Mouse (Mus musculus) hindbrain, embryonic 12.5 days (tissue): ENCODE measurements around the gene Lyl1. TPM values are rescaled to one million over a fixed set of nuclear protein-coding genes. Genes with fewer than 3 reads are reported as not detected.

ENCODE experiments used
- ATAC-seq: fragments of 200-750 bp; cut with Nextera tagmentation; 2 replicates; pipeline ENCODE4 v1.8.0; 2017; ENCODE audit warnings: moderate TSS enrichment; ENCODE audit not compliant: low FRiP score
- H3K27ac ChIP-seq: fragments of 300-500 bp; sonication (generic); 2 replicates; pipeline ENCODE4 v1.5.1; 2016; ENCODE audit warnings: mild to moderate bottlenecking
- H3K27me3 ChIP-seq: fragments of 300-500 bp; sonication (generic); 2 replicates; pipeline ENCODE4 v1.6.1; 2016; ENCODE audit warnings: mild to moderate bottlenecking
- H3K36me3 ChIP-seq: fragments of 300-500 bp; sonication (generic); 2 replicates; pipeline ENCODE4 v1.6.1; 2016; ENCODE audit warnings: mild to moderate bottlenecking
- H3K4me1 ChIP-seq: fragments of 300-500 bp; sonication (generic); 2 replicates; pipeline ENCODE4 v1.6.1; 2016
- H3K4me2 ChIP-seq: fragments of 300-500 bp; sonication (generic); replicated peaks from 2 replicates; pipeline ENCODE4 v1.6.1; 2016; ENCODE audit warnings: mild to moderate bottlenecking
- H3K4me3 ChIP-seq: fragments of 300-500 bp; sonication (generic); 2 replicates; pipeline ENCODE4 v1.5.1; 2016; ENCODE audit warnings: mild to moderate bottlenecking
- H3K9ac ChIP-seq: fragments of 300-500 bp; sonication (generic); 2 replicates; pipeline ENCODE4 v1.6.1; 2016; ENCODE audit warnings: mild to moderate bottlenecking, moderate library complexity
- H3K9me3 ChIP-seq: fragments of 300-500 bp; sonication (generic); replicated peaks from 2 replicates; pipeline ENCODE4 v1.6.1; 2016; ENCODE audit warnings: mild to moderate bottlenecking
- WGBS: fragments of 180-500 bp; shearing (Covaris S2); methylation state at CpG from one replicate; pipeline ENCODE4 v1.1.7; 2016; 5-methylcytosine and 5-hydroxymethylcytosine counted together
- polyA plus RNA-seq: library from polyadenylated mRNA; unstranded; fragments of >200 nt; fragmentation: Nextera tagmentation; extraction: Ambion mirVana; gene quantifications from 2 replicates; pipeline ENCODE4 v1.2.1, GENCODE M21; 2016

Lyl1 gene
- polyA plus RNA-seq: 4.6 and 4.9 TPM in 2 replicates

- peak within 1 kb of the TSS; percentile 4 for H3K4me3 ChIP-seq
- peaks cover 58% of the 10 kb centered on the region for H3K27me3 ChIP-seq
- H3K36me3 ChIP-seq: peaks cover 34% of the 10 kb centered on the region
- H3K9ac ChIP-seq: peak within 1 kb of the TSS; percentile 29; the same call in 1 of the 2 replicates
- peaks cover 28% of the 10 kb centered on the region for H3K4me1 ChIP-seq
- H3K9me3 ChIP-seq: no peaks in the 10 kb centered on the region
- peak within 1 kb of the TSS; percentile 22; the same call in 1 of the 2 replicates for H3K4me2 ChIP-seq
- 0 out of 2 replicates have a peak within 1 kb of the TSS, but pooled peaks have one; percentile 30 for H3K27ac ChIP-seq
- WGBS: 12% methylated on average over 34 of the region's 34 CpGs
- no peak for ATAC-seq
Measured at GRCm38 (mm10) chr8:84700941-84701911, at the start of gene Lyl1. Gene Lyl1 (plus strand): TSS chr8:84701457.

GRCm38 (mm10) chr8:84653092-84653631, 48.1 kb upstream of the Lyl1 start:
- Histone ChIP-seq H3K27me3 (no peaks in the 10 kb centered on the region), H3K27ac (no peak overlapping the region), H3K9ac (no peak overlapping the region), H3K4me2 (no peak overlapping the region), H3K36me3 (no peaks in the 10 kb centered on the region), H3K4me1 (peaks cover 34% of the 10 kb centered on the region), H3K9me3 (no peaks in the 10 kb centered on the region), H3K4me3 (no peak overlapping the region)
- ATAC-seq: no peak
- 59% methylated on average over 9 of the region's 9 CpGs for WGBS

DNA sequence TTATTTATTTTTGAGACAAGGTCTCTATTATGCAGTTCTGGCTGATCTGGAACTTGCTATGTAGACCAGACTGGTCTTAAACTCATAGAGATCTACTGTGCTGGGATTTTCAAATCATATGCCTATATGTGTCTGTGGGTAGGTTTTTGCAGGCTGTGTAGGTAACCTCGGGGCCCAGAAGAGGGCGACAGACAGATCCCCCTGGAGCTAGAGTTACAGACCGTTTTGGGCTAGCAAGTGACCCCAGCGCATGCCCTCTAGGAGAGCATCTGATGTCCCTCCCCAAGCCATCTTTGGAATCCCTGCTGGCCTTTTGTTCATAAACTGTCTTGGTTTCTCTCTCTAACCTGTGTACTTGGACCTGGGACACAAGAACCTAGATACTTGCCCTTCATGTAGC, 46.7 kb upstream of the Lyl1 start:
- Histone ChIP-seq H3K27ac (peak overlapping the region; percentile 89), H3K4me3 (no peak overlapping the region), H3K27me3 (no peaks in the 10 kb centered on the region), H3K4me1 (peaks cover 35% of the 10 kb centered on the region), H3K4me2 (no peak overlapping the region), H3K36me3 (no peaks in the 10 kb centered on the region), H3K9ac (no peak overlapping the region), H3K9me3 (no peaks in the 10 kb centered on the region)
- no peak for ATAC-seq
- WGBS: 42% methylated on average over 4 of the region's 4 CpGs

DNA sequence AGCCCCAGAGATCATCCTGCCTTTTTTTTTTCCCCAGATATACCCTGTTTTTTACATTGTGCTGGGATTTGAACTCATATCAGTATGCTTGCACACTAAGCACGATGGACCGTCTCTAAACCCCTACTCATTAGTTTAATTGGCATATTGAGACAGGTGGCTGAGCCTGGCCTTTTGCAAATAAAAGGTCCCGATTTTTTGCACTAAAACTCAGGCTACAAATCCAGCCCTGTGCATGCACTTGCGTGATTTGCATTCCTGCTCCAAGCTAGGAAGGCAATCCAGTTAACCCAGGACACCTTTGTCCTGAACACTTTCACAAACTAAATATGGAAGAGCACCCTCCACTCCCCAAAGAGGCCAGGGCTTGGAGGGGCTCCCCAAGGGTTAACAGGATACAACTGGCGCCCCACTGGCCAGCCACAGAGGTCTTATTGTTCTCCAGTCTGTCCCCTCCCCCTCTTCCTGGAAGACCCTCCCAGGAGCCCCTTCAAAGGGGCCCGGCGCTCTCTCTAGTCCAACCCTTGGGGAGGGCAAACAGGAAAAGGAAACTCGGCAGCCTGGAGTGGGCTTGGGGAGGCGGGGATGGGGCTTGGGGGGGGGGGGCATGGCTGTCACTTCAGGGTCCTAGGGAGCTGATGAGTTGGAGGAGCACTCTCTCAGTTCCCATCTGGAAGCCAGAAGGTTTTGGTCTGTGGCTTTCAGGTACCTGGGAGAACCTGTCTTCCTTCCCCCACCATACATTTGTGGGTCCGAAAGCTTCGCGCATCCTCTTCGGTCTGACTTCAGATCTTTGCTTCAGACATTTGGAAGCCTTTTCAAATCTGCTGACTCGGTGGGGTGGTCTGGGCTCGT, 45.7 kb upstream of the Lyl1 start:
- under 1% methylated on average over 15 of the region's 15 CpGs for WGBS
- H3K9ac ChIP-seq: peak overlapping the region; percentile 44
- peak; percentile 86 for ATAC-seq

GRCm38 (mm10) chr8:84656191-84656525, 45.1 kb upstream of the Lyl1 start:
- no peaks in the 10 kb centered on the region for H3K27me3 ChIP-seq
- ATAC-seq: peak; percentile 29; the same call in 1 of the 2 replicates
- no peaks in the 10 kb centered on the region for H3K36me3 ChIP-seq
- peak overlapping the region; percentile 56 for H3K4me2 ChIP-seq
- H3K4me1 ChIP-seq: peaks cover 42% of the 10 kb centered on the region
- peak overlapping the region; percentile 44 for H3K9ac ChIP-seq
- H3K9me3 ChIP-seq: no peaks in the 10 kb centered on the region
- peak overlapping the region; percentile 27 for H3K4me3 ChIP-seq
- H3K27ac ChIP-seq: peak overlapping the region; percentile 89
- WGBS: 0% methylated on average over 10 of the region's 10 CpGs

More for the DNA sequence above, 45.7 kb upstream of the Lyl1 start:
- H3K9me3 ChIP-seq: no peaks in the 10 kb centered on the region
- H3K27me3 ChIP-seq: no peaks in the 10 kb centered on the region
- H3K4me3 ChIP-seq: peak overlapping the region; percentile 27
- peaks cover 39% of the 10 kb centered on the region for H3K4me1 ChIP-seq
- H3K4me2 ChIP-seq: peak overlapping the region; percentile 56
- no peaks in the 10 kb centered on the region for H3K36me3 ChIP-seq
- peak overlapping the region; percentile 89 for H3K27ac ChIP-seq

DNA sequence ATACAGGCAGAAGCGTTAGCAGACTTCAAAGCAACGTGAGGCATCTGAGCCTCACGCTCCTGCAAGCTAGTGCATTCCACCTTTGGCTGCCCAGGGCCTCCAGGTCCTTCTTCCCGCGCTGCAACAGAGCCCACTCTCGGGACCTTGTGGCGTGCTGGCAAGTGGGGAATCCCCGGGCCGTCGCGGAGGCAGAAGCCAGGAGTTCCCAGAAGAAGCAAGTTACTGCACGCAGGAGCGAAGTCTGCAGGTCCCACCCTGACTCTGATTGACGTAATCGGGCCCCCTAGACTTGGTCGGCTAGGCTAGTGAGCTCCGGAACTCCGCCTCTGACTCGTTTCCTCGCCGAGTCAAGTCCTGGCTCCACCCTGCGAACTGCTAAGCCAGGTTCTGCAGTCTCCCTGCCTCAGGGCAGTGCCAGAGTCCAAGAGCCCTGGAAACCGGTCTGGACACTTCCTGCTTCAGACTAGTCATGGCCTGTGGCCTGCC, 44.6 kb upstream of the Lyl1 start:
- peak overlapping the region; percentile 56 for H3K4me2 ChIP-seq
- H3K9ac ChIP-seq: peak overlapping the region; percentile 44
- peak overlapping the region; percentile 89 for H3K27ac ChIP-seq
- peak overlapping the region; percentile 27 for H3K4me3 ChIP-seq
- WGBS: under 1% methylated on average over 23 of the region's 23 CpGs
- peak; percentile 8 for ATAC-seq
- no peaks in the 10 kb centered on the region for H3K36me3 ChIP-seq
- H3K9me3 ChIP-seq: no peaks in the 10 kb centered on the region
- H3K27me3 ChIP-seq: no peaks in the 10 kb centered on the region
- H3K4me1 ChIP-seq: peaks cover 47% of the 10 kb centered on the region

- Histone ChIP-seq H3K4me2 (peak overlapping the region; percentile 56; the same call in 1 of the 2 replicates), H3K36me3 (no peaks in the 10 kb centered on the region), H3K4me1 (peaks cover 50% of the 10 kb centered on the region), H3K27ac (peak overlapping the region; percentile 89), H3K9ac (no peak overlapping the region), H3K4me3 (no peak overlapping the region), H3K27me3 (no peaks in the 10 kb centered on the region), H3K9me3 (no peaks in the 10 kb centered on the region)
- ATAC-seq: no peak
Measured at GRCm38 (mm10) chr8:84657203-84657602, 44.1 kb upstream of the Lyl1 start.

- no peak overlapping the region for H3K9ac ChIP-seq
- 36% methylated on average over 4 of the region's 4 CpGs for whole genome bisulfite sequencing
- H3K36me3 ChIP-seq: no peaks in the 10 kb centered on the region
- peaks cover 50% of the 10 kb centered on the region for H3K4me1 ChIP-seq
- no peaks in the 10 kb centered on the region for H3K9me3 ChIP-seq
- H3K27me3 ChIP-seq: no peaks in the 10 kb centered on the region
- no peak overlapping the region for H3K4me3 ChIP-seq
- no peak overlapping the region for H3K4me2 ChIP-seq
- H3K27ac ChIP-seq: no peak overlapping the region
- no peak for ATAC-seq
Measured at GRCm38 (mm10) chr8:84657680-84658079, 43.6 kb upstream of the Lyl1 start.

DNA sequence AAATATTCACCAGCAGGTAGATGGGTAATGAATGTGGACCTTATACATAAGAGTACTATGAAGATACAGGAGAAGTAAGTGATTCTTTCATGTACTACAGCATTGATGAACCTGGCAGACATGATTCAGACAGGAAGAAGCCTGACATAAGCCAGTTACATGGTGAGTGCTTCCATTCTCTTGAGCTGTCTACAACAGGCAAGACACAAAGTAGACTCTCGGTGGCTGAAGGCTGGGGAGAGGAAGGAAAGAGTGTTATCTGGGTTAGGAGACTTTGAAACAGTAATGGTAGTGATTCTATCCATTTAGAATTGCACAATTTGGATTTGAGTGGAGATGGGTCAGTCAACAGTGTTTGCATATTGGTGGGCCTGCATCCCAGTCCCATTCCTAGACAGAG, 42.3 kb upstream of the Lyl1 start:
- Histone ChIP-seq H3K27ac (no peak overlapping the region), H3K9ac (no peak overlapping the region), H3K4me2 (no peak overlapping the region), H3K27me3 (no peaks in the 10 kb centered on the region), H3K4me3 (no peak overlapping the region), H3K4me1 (peaks cover 59% of the 10 kb centered on the region), H3K36me3 (no peaks in the 10 kb centered on the region), H3K9me3 (no peaks in the 10 kb centered on the region)
- ATAC-seq: no peak
- WGBS: 89% methylated on average over 1 of the region's 1 CpGs

DNA sequence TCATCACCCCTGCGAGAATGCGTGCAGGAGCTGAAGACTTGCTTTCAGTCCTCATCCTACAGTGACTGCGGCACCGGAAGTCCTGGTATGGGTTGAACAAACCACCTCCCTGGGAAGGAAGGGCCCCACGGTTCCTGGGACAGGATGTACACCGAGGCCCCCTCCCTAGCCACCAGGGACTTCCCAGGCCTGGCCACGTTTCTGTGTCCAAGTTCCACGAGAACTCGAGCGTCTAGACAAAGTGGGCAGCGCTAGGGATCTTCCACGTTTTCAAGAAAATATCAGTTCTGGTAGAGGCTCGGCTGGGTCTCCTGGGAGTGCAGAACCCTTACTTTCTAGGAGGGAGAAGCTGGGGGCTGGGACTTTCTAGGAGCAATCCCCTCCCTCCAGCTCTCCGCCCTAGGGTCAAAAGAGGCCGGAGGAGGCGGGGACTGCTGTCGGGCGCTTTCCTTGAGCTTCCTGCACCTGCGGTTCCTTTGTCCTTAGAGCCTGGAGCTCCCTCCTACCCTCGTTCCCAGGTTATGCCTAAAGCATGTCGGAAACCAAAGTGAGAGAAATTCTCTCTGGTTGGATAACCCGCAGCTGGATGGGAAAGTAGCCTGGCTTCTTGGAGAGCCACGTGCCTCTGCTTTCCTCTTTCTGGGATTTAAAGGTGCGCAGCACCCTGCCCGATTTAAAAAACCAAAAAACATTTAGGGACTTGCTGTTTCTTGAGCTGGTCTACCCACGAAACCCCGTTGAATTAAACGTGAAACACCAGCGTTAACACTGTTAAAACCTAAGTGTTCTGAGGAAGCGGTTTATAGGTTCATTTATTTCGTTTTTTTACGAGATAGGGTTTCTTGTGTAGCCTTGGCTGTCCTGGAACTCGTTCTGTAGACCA, 41.1 kb upstream of the Lyl1 start:
- ATAC-seq: no peak
- no peaks in the 10 kb centered on the region for H3K27me3 ChIP-seq
- H3K4me3 ChIP-seq: peak overlapping the region; percentile 62
- H3K9me3 ChIP-seq: no peaks in the 10 kb centered on the region
- peak overlapping the region; percentile 93 for H3K4me2 ChIP-seq
- peaks cover 53% of the 10 kb centered on the region for H3K4me1 ChIP-seq
- H3K27ac ChIP-seq: peak overlapping the region; percentile 88
- WGBS: 2% methylated on average over 33 of the region's 33 CpGs
- no peaks in the 10 kb centered on the region for H3K36me3 ChIP-seq
- peak overlapping the region; percentile 72 for H3K9ac ChIP-seq

GRCm38 (mm10) chr8:84660819-84661457, 40.3 kb upstream of the Lyl1 start:
- Histone ChIP-seq H3K27me3 (no peaks in the 10 kb centered on the region), H3K4me1 (peaks cover 51% of the 10 kb centered on the region), H3K4me2 (peak overlapping the region; percentile 93), H3K9ac (peak overlapping the region; percentile 72), H3K9me3 (no peaks in the 10 kb centered on the region), H3K36me3 (no peaks in the 10 kb centered on the region), H3K4me3 (peak overlapping the region; percentile 62), H3K27ac (peak overlapping the region; percentile 88)
- ATAC-seq: no peak
- under 1% methylated on average over 20 of the region's 20 CpGs for WGBS
